Mouse (Mus musculus) forebrain, embryonic 12.5 days (tissue): Measurements from ENCODE around the gene Grhl3. TPM values are rescaled to one million over a fixed set of nuclear protein-coding genes. Genes with fewer than 3 reads are reported as not detected.
A peak's percentile ranks its signal among the peaks of the same experiment; 100 is the strongest.

Source experiments
- ATAC-seq: fragments of 200-750 bp; cut with Nextera tagmentation; 2 replicates; pipeline ENCODE4 v1.8.0; 2017; ENCODE audit warnings: moderate TSS enrichment; ENCODE audit not compliant: low FRiP score
- H3K27ac ChIP-seq: fragments of 300-500 bp; sonication (generic); 2 replicates; pipeline ENCODE4 v1.5.1; 2016; ENCODE audit warnings: mild to moderate bottlenecking
- H3K27me3 ChIP-seq: fragments of 300-500 bp; sonication (generic); 2 replicates; pipeline ENCODE4 v1.6.1; 2016; ENCODE audit warnings: mild to moderate bottlenecking
- H3K36me3 ChIP-seq: fragments of 300-500 bp; sonication (generic); replicated peaks from 2 replicates; pipeline ENCODE4 v1.6.1; 2016; ENCODE audit warnings: mild to moderate bottlenecking
- H3K4me1 ChIP-seq: fragments of 300-500 bp; sonication (generic); 2 replicates; pipeline ENCODE4 v1.6.1; 2016
- H3K4me2 ChIP-seq: fragments of 300-500 bp; sonication (generic); 2 replicates; pipeline ENCODE4 v1.6.1; 2016; ENCODE audit warnings: mild to moderate bottlenecking, moderate library complexity
- H3K4me3 ChIP-seq: fragments of 300-500 bp; sonication (generic); replicated peaks from 2 replicates; pipeline ENCODE4 v1.5.1; 2016; ENCODE audit warnings: mild to moderate bottlenecking
- H3K9ac ChIP-seq: fragments of 300-500 bp; sonication (generic); 2 replicates; pipeline ENCODE4 v1.6.1; 2016; ENCODE audit warnings: mild to moderate bottlenecking
- H3K9me3 ChIP-seq: fragments of 300-500 bp; sonication (generic); 2 replicates; pipeline ENCODE4 v1.6.1; 2016
- WGBS: fragments of 180-500 bp; shearing (Covaris S2); methylation state at CpG from one replicate; pipeline ENCODE4 v1.1.7; 2016; 5-methylcytosine and 5-hydroxymethylcytosine counted together
- polyA plus RNA-seq: library from polyadenylated mRNA; unstranded; fragments of >200 nt; fragmentation: Nextera tagmentation; extraction: Ambion mirVana; gene quantifications from 2 replicates; pipeline ENCODE4 v1.2.1, GENCODE M21; 2016

Grhl3 gene
- polyA plus RNA-seq, 1 experiment from 2014 or later, result 2.8 TPM

DNA sequence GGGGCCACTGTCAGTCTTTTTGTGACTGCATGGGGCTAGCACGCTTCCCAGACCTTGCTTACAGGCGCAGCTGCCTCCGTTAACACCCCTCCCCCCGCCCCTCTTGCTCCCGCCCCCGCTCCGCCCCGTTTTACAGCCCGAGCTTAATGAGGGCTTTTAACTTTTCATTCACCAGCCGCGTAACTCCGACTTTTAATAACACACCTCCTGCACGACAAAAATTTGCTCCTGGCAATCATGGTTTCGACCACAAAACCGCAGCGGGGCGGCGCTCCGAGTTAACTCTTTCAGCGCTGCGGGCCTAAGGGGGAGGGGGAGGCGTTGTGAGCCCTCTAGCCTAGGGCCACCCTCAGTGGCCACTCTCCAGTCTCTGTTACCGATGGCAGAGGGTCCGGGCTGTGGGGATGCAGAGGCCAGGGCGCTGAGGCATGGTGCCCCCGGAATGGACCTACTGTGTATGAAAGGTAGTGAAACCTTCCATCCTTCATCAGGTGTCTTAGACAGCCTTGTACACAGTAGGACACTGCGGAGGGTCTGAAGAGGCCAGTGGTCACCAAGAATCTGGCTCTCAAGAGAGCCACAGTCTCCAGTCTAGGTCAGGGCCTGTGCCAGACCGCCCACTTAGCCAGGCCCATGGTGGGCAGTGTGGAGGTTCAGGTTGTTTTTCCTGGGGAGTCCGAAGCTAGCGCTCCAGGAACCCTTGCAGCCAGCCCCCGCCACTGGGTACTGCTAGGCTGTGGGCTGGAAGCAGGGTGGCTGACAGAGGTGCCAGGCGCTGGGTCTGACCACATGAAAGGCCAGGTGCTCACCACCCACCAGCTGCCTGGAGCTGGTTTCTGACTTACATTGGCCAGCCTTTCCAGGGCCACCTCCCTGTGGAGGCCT, 3.0 kb downstream of the Grhl3 start:
- H3K9ac ChIP-seq, result peak overlapping the region; percentile 40; the same call in 1 of the 2 replicates
- peaks cover 72% of the 10 kb centered on the region for H3K27me3 ChIP-seq
- no peaks in the 10 kb centered on the region for H3K9me3 ChIP-seq
- ATAC-seq, result peak; percentile 58
- no peak overlapping the region for H3K27ac ChIP-seq
- H3K36me3 ChIP-seq, result no peaks in the 10 kb centered on the region
- peak overlapping the region; percentile 33 for H3K4me3 ChIP-seq
- WGBS, result 9% methylated on average over 32 of the region's 32 CpGs
- peaks cover 74% of the 10 kb centered on the region for H3K4me1 ChIP-seq
- peak overlapping the region; percentile 53 for H3K4me2 ChIP-seq

DNA sequence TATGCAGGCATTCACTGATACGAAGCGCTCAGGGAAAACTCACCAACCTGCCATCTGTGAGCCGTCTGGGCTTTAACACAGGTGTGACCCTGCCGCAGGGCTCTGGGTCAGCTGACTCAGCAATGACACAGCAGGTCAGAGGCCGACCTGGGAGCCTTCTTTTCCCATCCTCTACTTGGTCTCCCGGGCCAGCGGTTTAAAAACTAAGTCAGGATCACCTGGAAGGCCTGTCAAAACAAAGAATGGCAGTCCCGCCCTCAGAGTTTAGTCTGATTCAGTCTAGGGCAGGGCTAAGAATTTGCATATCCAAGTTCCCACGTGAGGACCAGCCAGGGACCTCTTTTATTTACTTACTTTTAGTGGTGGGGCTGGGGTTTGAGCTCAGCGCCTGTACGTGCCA, 4.2 kb downstream of the Grhl3 start:
- H3K4me2 ChIP-seq, result peak overlapping the region; percentile 53
- H3K9me3 ChIP-seq, result no peaks in the 10 kb centered on the region
- 0 out of 2 replicates have a peak overlapping the region, but pooled peaks have one; percentile 17 for H3K9ac ChIP-seq
- peaks cover 65% of the 10 kb centered on the region for H3K27me3 ChIP-seq
- H3K27ac ChIP-seq, result no peak overlapping the region
- 4% methylated on average over 11 of the region's 11 CpGs for WGBS
- H3K4me1 ChIP-seq, result peaks cover 76% of the 10 kb centered on the region
- ATAC-seq, result no peak
- no peaks in the 10 kb centered on the region for H3K36me3 ChIP-seq
- H3K4me3 ChIP-seq, result no peak overlapping the region

DNA sequence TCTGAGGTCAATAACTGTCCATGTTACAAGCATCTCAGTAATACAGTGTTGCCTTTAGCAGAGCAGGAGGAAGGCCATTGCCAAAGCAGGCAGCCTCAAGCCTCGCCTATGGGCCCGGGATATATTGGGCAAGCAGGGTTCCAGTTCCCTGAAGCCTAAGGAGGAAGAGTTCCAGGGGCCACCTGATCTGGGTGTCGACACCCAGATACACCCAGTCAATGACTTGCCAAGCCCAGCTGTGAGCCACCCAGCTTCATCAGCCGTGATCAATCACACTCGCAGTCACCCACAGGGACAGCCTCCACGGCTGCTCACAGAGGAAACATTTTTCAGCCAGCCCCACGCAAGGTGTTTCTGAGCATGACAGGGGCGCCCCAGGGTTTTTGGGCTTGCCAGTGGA, 5.9 kb downstream of the Grhl3 start:
- Histone ChIP-seq H3K27ac (no peak overlapping the region), H3K9ac (no peak overlapping the region), H3K27me3 (peaks cover 56% of the 10 kb centered on the region), H3K4me2 (no peak overlapping the region), H3K4me3 (no peak overlapping the region), H3K36me3 (no peaks in the 10 kb centered on the region), H3K9me3 (no peaks in the 10 kb centered on the region), H3K4me1 (peaks cover 59% of the 10 kb centered on the region)
- ATAC-seq, result no peak
- 72% methylated on average over 8 of the region's 8 CpGs for WGBS

DNA sequence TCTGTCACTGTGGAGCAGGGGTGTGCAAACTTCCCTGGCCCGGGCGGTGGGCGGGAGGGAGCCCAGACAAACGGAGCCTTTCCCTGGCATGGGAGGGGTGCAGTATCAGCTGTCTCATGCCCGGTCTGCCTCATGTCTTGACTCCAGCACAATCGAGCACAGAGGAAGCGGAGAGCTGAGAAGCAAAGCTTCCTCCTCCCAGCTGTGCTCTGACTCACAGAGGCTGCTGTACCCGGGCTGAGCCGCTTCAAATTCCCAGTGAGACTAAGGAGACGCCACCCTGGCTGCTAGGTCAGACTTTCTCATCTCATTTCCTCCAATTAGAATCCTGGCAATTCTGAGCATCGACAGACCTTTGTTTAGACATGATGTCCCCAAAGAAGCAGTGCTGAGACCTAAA, 6.4 kb downstream of the Grhl3 start:
- WGBS, result 47% methylated on average over 11 of the region's 11 CpGs
- no peaks in the 10 kb centered on the region for H3K9me3 ChIP-seq
- H3K4me3 ChIP-seq, result no peak overlapping the region
- no peak for ATAC-seq
- no peak overlapping the region for H3K9ac ChIP-seq
- H3K4me2 ChIP-seq, result no peak overlapping the region
- H3K4me1 ChIP-seq, result peaks cover 55% of the 10 kb centered on the region
- no peaks in the 10 kb centered on the region for H3K36me3 ChIP-seq
- H3K27ac ChIP-seq, result no peak overlapping the region
- peaks cover 51% of the 10 kb centered on the region for H3K27me3 ChIP-seq

DNA sequence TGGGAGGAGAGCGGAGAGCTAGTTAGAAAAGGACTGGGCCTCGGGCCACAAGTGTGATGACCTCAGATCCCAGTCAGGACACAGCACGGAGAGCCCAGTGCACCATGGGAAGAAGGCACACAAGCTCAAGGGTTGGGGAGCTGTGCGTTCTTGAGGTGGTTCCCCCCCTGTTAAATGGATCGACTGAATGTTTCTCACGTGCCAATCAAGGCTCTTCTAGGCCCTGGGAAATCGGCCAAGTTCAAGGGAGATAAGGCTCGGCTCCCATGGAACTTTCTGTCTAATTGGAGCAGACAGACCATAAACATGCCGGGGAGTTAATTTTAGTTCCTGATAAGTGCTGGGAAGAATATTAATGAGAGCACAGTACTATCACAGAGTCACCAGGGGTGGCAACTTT, 8.0 kb downstream of the Grhl3 start:
- Histone ChIP-seq H3K9ac (no peak overlapping the region), H3K4me2 (no peak overlapping the region), H3K9me3 (no peaks in the 10 kb centered on the region), H3K4me3 (no peak overlapping the region), H3K27me3 (peaks cover 35% of the 10 kb centered on the region), H3K36me3 (no peaks in the 10 kb centered on the region), H3K27ac (no peak overlapping the region), H3K4me1 (peaks cover 40% of the 10 kb centered on the region)
- 51% methylated on average over 9 of the region's 9 CpGs for WGBS
- ATAC-seq, result no peak

DNA sequence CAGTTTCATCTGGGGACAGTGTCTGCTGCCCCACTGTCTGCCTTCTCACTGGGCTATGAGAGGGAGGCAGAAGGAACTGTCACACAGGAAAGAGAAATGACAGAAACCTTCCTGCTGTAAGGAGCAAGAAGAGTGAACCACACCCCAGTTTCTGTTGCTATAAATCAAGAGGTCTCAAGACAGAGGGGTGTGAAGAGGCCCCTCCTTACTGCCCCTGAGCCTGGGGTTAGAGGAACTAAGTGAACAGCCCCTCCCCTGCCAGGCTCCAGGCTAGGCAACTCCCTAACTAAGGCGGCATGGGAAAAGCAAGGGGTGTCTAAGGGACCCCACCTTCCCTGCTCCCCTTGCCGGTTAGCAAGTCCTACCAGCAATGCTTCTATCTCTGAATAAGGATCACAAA, 9.6 kb downstream of the Grhl3 start:
- 65% methylated on average over 2 of the region's 2 CpGs for WGBS
- no peaks in the 10 kb centered on the region for H3K9me3 ChIP-seq
- no peak overlapping the region for H3K9ac ChIP-seq
- no peak overlapping the region for H3K4me3 ChIP-seq
- no peak for ATAC-seq
- no peaks in the 10 kb centered on the region for H3K36me3 ChIP-seq
- H3K4me2 ChIP-seq, result no peak overlapping the region
- peaks cover 25% of the 10 kb centered on the region for H3K4me1 ChIP-seq
- H3K27ac ChIP-seq, result no peak overlapping the region
- peaks cover 22% of the 10 kb centered on the region for H3K27me3 ChIP-seq

DNA sequence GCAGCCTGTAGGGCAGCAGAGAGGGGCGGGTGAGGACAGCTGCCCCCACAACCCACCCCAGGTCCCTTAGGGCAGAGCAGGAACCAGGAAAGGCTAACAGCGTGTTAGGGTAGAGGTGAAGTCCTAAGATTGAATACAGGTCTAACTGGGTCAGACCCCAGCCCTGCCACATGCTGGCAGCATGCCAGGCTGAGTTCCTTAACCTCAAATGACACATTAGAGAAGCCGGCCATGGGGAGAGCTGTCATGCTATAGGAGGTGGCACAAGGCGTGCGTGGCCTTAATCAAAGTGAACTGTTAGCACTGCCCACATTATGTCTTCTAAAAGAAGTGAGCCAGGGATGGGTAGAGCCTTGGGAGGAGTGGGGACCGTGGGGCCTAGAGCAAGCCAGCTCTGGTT, 24.1 kb downstream of the Grhl3 start:
- Histone ChIP-seq H3K9ac (no peak overlapping the region), H3K9me3 (no peaks in the 10 kb centered on the region), H3K27ac (no peak overlapping the region), H3K36me3 (no peaks in the 10 kb centered on the region), H3K27me3 (peaks cover 17% of the 10 kb centered on the region; the same call in 1 of the 2 replicates), H3K4me3 (no peak overlapping the region), H3K4me2 (no peak overlapping the region), H3K4me1 (peaks cover 70% of the 10 kb centered on the region)
- no peak for ATAC-seq
- 76% methylated on average over 6 of the region's 6 CpGs for WGBS

DNA sequence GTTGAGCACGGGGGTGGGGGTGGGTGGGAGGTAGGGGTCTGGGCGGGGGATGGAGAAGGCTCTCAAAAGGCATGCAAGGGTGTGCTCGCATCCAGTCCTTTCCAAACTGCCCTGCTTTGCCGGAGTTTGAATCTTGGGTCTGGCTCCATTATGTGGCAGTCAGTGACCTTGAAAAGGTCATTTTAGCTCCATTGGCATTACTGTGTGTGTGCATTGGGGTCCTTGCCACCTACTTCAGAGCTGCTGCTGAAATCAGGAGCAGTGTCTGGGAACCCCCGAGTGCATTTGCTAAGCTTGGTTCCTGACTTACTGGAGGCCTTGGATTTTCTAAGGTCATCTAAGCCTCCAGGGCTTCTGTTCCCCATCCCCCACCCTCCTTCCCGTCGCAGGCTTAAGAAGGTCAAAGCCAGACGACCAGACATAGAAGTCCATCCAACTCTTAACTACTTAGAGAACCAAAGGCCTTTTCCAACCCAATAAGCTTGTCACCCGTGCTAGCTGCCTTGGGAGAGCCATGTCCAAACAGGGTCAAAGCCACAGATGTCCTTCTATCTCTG, 24.8 kb downstream of the Grhl3 start:
- ATAC-seq, result no peak
- H3K4me1 ChIP-seq, result peaks cover 63% of the 10 kb centered on the region
- 27% methylated on average over 9 of the region's 9 CpGs for WGBS
- no peaks in the 10 kb centered on the region for H3K36me3 ChIP-seq
- no peak overlapping the region for H3K4me3 ChIP-seq
- H3K27me3 ChIP-seq, result peaks cover 17% of the 10 kb centered on the region; the same call in 1 of the 2 replicates
- no peak overlapping the region for H3K27ac ChIP-seq
- H3K9ac ChIP-seq, result 0 out of 2 replicates have a peak overlapping the region, but pooled peaks have one; percentile 12
- no peak overlapping the region for H3K4me2 ChIP-seq
- no peaks in the 10 kb centered on the region for H3K9me3 ChIP-seq

DNA sequence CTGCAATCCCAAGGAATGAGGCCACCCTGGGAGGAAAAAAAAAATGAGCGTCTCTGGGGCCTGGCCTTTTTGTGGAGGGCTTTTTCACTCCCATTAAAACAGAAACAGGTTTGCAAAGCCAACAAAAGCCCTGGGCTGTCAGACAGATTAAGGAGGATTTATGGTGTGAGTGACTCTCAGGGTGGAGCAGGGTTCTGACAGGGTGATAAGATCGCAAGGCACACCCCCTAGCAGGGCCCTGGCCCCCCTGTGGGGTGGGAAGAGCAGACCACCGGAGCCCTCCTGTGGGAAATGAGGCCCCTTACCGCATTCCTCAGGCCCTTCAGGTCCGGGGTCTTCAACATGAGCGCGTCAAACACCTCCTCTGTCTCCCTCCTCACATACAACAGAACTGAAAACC, 25.3 kb downstream of the Grhl3 start:
- peaks cover 17% of the 10 kb centered on the region; the same call in 1 of the 2 replicates for H3K27me3 ChIP-seq
- H3K9me3 ChIP-seq, result no peaks in the 10 kb centered on the region
- no peaks in the 10 kb centered on the region for H3K36me3 ChIP-seq
- no peak overlapping the region for H3K4me2 ChIP-seq
- no peak for ATAC-seq
- no peak overlapping the region for H3K27ac ChIP-seq
- H3K9ac ChIP-seq, result 0 out of 2 replicates have a peak overlapping the region, but pooled peaks have one; percentile 12
- 10% methylated on average over 7 of the region's 7 CpGs for WGBS
- no peak overlapping the region for H3K4me3 ChIP-seq
- peaks cover 58% of the 10 kb centered on the region for H3K4me1 ChIP-seq

DNA sequence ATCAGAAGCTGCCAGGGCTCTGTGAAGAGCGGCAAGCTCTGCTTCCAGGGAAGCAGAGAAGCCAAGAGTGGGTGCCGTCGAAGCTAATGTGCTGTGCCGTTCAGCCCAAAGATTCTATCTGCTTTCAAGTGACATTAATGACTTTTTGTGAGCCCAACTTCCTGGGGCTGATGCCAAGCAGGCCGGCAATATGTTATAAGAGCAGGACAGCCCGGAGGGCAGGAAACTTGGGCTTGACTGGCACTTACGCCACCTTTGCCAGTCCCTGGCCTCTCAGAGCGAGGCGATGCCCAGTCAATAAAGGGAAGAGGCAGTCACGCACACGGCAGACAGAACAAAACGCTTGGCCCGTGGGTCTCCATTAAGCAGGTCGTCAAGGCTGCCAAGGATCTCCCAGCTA, 25.9 kb downstream of the Grhl3 start:
- Histone ChIP-seq H3K4me2 (no peak overlapping the region), H3K27ac (no peak overlapping the region), H3K4me3 (no peak overlapping the region), H3K36me3 (no peaks in the 10 kb centered on the region), H3K9me3 (no peaks in the 10 kb centered on the region), H3K27me3 (peaks cover 17% of the 10 kb centered on the region; the same call in 1 of the 2 replicates), H3K4me1 (peaks cover 53% of the 10 kb centered on the region), H3K9ac (0 out of 2 replicates have a peak overlapping the region, but pooled peaks have one; percentile 12)
- WGBS, result 58% methylated on average over 14 of the region's 14 CpGs
- no peak for ATAC-seq

DNA sequence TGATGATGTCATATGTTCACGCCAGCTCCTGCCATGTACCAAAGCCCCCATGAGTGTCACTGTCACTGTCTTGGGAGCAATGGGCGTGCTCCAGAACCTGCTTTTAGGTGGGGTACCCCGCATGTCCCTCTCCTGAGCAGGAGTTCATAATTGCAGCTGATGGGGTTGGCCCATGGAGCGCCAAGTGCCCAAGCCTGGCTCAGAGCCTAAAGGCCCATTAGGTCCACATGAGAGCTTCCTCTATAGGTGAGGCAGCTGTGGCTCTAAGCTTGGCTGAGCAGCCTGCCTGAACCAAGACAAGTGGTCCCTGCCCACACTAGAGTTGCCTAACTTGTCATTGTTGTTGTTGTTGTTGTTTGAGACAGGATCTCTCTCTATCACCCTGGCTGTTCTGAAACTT, 26.6 kb downstream of the Grhl3 start:
- H3K9me3 ChIP-seq, result no peaks in the 10 kb centered on the region
- H3K4me2 ChIP-seq, result no peak overlapping the region
- H3K4me1 ChIP-seq, result peaks cover 45% of the 10 kb centered on the region
- 80% methylated on average over 4 of the region's 4 CpGs for WGBS
- ATAC-seq, result no peak
- H3K36me3 ChIP-seq, result no peaks in the 10 kb centered on the region
- H3K9ac ChIP-seq, result no peak overlapping the region
- H3K4me3 ChIP-seq, result no peak overlapping the region
- H3K27me3 ChIP-seq, result peaks cover 17% of the 10 kb centered on the region; the same call in 1 of the 2 replicates
- no peak overlapping the region for H3K27ac ChIP-seq

DNA sequence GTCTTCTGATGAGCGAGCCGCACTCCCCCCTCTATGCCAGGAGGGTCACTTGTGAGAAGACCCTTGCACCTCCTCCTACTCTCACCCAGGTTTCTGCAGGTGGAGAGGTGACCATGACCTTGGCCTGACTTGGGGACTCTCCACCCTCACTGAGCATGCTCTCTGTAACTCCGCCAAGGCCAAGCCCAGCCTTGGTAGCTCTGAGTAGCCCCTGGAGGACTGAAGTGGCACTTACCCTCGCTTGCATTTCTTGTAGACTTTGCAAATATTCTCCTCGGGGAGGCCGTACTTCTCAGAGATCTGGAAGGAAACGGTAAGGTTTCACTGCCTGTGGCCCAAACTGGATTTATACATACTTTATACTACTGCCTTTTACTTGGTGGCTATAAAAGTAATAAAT, 27.4 kb downstream of the Grhl3 start:
- Histone ChIP-seq H3K4me3 (no peak overlapping the region), H3K9me3 (no peaks in the 10 kb centered on the region), H3K27me3 (peaks cover 17% of the 10 kb centered on the region; the same call in 1 of the 2 replicates), H3K4me2 (no peak overlapping the region), H3K4me1 (peaks cover 41% of the 10 kb centered on the region), H3K36me3 (no peaks in the 10 kb centered on the region), H3K9ac (no peak overlapping the region), H3K27ac (no peak overlapping the region)
- 87% methylated on average over 7 of the region's 7 CpGs for whole genome bisulfite sequencing
- ATAC-seq, result no peak
